Comparison of ENCODE assay signal across 10 mouse cellular contexts in the genomic region with DNA sequence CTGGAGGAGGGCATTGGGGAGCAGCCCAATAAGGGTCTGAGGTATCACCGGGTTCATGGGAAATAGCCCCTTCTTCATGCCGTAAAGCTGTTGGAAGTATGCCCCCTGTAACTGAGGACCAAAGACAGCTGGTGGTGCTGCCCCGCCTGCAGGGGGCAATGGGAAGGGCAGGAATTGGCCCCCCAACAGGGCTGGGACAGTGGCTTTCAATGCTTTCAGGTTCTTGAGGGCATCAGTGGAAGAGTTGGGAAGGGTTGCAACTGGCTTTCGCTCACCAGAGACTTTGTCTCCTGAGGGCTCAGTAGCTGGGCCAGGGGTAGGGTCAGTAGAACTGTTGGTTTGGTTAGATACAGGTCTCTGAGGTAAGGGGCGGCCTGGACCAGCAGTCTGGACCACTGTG. TPM values are rescaled to one million over a fixed set of nuclear protein-coding genes. Genes with fewer than 3 reads are reported as not detected.
DNase-seq lines count a peak whose midpoint lies in the region; ATAC-seq lines count a peak whose summit lies in the region.
"Had no signal": no experiment of that assay in that cellular context is flagged by ENCODE, and none has a peak within 500 bp of the region (broad histone marks: within the 10 kb centered on the region; RNA-seq: fewer than 3 reads in every experiment).

No protein-coding gene starts in this region.

- no peak overlapping the region for H3K4me3 ChIP-seq in hindbrain, embryonic 10.5 days
- no peak overlapping the region for H3K4me3 ChIP-seq in hindbrain, embryonic 11.5 days (ENCODE audit: low read depth, low read length)
- no peak overlapping the region for H3K4me3 ChIP-seq in forebrain, embryonic 12.5 days (replicated peaks)
- H3K4me3 ChIP-seq in hindbrain, embryonic 12.5 days = no peak overlapping the region
- peak overlapping the region; percentile 68 for H3K4me3 ChIP-seq in liver, embryonic 16.5 days (ENCODE audit: low read depth, low read length)

- 90% methylated on average over 5 of the region's 5 CpGs for WGBS in hindbrain, embryonic 10.5 days
- 85% methylated on average over 5 of the region's 5 CpGs for WGBS in hindbrain, embryonic 11.5 days
- 85% methylated on average over 5 of the region's 5 CpGs for WGBS in forebrain, embryonic 12.5 days
- 84% methylated on average over 5 of the region's 5 CpGs for WGBS in hindbrain, embryonic 12.5 days
- 49% methylated on average over 5 of the region's 5 CpGs for WGBS in liver, embryonic 16.5 days (ENCODE audit: insufficient replicate concordance)

- peaks cover 52% of the 10 kb centered on the region for H3K36me3 ChIP-seq in hindbrain, embryonic 10.5 days
- H3K36me3 ChIP-seq in hindbrain, embryonic 11.5 days (ENCODE audit: control insufficient read depth, insufficient read depth, low read length) = peaks cover 8% of the 10 kb centered on the region; the same call in 1 of the 2 replicates
- H3K36me3 ChIP-seq in forebrain, embryonic 12.5 days (replicated peaks) = peaks cover 55% of the 10 kb centered on the region
- H3K36me3 ChIP-seq in hindbrain, embryonic 12.5 days = peaks cover 61% of the 10 kb centered on the region
- H3K36me3 ChIP-seq in liver, embryonic 16.5 days (ENCODE audit: control insufficient read depth, insufficient read depth) = no peaks in the 10 kb centered on the region

- H3K27ac ChIP-seq in hindbrain, embryonic 10.5 days = 0 out of 2 replicates have a peak overlapping the region, but pooled peaks have one; percentile 13
- no peak overlapping the region for H3K27ac ChIP-seq in hindbrain, embryonic 11.5 days (ENCODE audit: low read depth, low read length)
- peak overlapping the region; percentile 33; the same call in 1 of the 2 replicates for H3K27ac ChIP-seq in forebrain, embryonic 12.5 days
- peak overlapping the region; percentile 23; the same call in 1 of the 2 replicates for H3K27ac ChIP-seq in hindbrain, embryonic 12.5 days
- peak overlapping the region; percentile 86 for H3K27ac ChIP-seq in liver, embryonic 16.5 days (ENCODE audit: low read length)

- H3K4me1 ChIP-seq in hindbrain, embryonic 10.5 days (replicated peaks) = peaks cover 38% of the 10 kb centered on the region
- H3K4me1 ChIP-seq in hindbrain, embryonic 11.5 days (replicated peaks; ENCODE audit: control insufficient read depth, insufficient read depth, low read length) = peaks cover 4% of the 10 kb centered on the region; the same call in 1 of the 2 replicates
- peaks cover 40% of the 10 kb centered on the region for H3K4me1 ChIP-seq in forebrain, embryonic 12.5 days
- H3K4me1 ChIP-seq in hindbrain, embryonic 12.5 days = peaks cover 23% of the 10 kb centered on the region
- peaks cover 45% of the 10 kb centered on the region for H3K4me1 ChIP-seq in liver, embryonic 16.5 days (ENCODE audit: control insufficient read depth, low read depth, low read length)

- no peak overlapping the region for H3K4me2 ChIP-seq in hindbrain, embryonic 11.5 days (replicated peaks; ENCODE audit: low read depth, low read length)
- peak overlapping the region; percentile 9; the same call in 1 of the 2 replicates for H3K4me2 ChIP-seq in forebrain, embryonic 12.5 days
- peak overlapping the region; percentile 25; the same call in 1 of the 2 replicates for H3K4me2 ChIP-seq in hindbrain, embryonic 12.5 days (replicated peaks)
- H3K4me2 ChIP-seq in liver, embryonic 16.5 days (ENCODE audit: low read depth, low read length) = peak overlapping the region; percentile 86

- H3K9me3 ChIP-seq in hindbrain, embryonic 10.5 days = no peaks in the 10 kb centered on the region
- no peaks in the 10 kb centered on the region for H3K9me3 ChIP-seq in hindbrain, embryonic 11.5 days (ENCODE audit: control insufficient read depth, low read length)
- H3K9me3 ChIP-seq in forebrain, embryonic 12.5 days = no peaks in the 10 kb centered on the region
- H3K9me3 ChIP-seq in hindbrain, embryonic 12.5 days (replicated peaks) = no peaks in the 10 kb centered on the region
- H3K9me3 ChIP-seq in liver, embryonic 16.5 days (replicated peaks; ENCODE audit: control insufficient read depth, low read length) = no peaks in the 10 kb centered on the region

- no peak for ATAC-seq in hindbrain, embryonic 11.5 days (ENCODE audit: low FRiP score)
- 0 out of 2 replicates have a peak, but pooled peaks have one; percentile 1 for ATAC-seq in forebrain, embryonic 12.5 days (ENCODE audit: low FRiP score)
- no peak for ATAC-seq in hindbrain, embryonic 12.5 days (ENCODE audit: low FRiP score)
- ATAC-seq in liver, embryonic 16.5 days (ENCODE audit: low read depth) = no peak; the same call in 1 of the 2 replicates

- no peak overlapping the region for H3K9ac ChIP-seq in hindbrain, embryonic 11.5 days (ENCODE audit: low read depth, low read length)
- H3K9ac ChIP-seq in forebrain, embryonic 12.5 days = no peak overlapping the region
- H3K9ac ChIP-seq in hindbrain, embryonic 12.5 days = peak overlapping the region; percentile 38; the same call in 1 of the 2 replicates
- H3K9ac ChIP-seq in liver, embryonic 16.5 days (ENCODE audit: low read depth, low read length) = peak overlapping the region; percentile 80

- no peak for DNase-seq in hindbrain, embryonic 10.5 days (ENCODE audit: low spot score)
- DNase-seq in hindbrain, embryonic 11.5 days (ENCODE audit: low spot score) = no peak
- no peak for DNase-seq in embryo, embryonic 10.5 days (ENCODE audit: low spot score)
- no peak for DNase-seq in embryo, embryonic 9.5 days (ENCODE audit: extremely low spot score)
- DNase-seq in layer of hippocampus, postnatal 25 days (ENCODE audit: extremely low spot score in 1 of 2, low spot score in 1 of 2) = no peak
- DNase-seq: kidney, postnatal 14 days had no signal

- H3K27me3 ChIP-seq in hindbrain, embryonic 10.5 days (ENCODE audit: insufficient read depth, poor library complexity, severe bottlenecking) = peaks cover 26% of the 10 kb centered on the region
- no peaks in the 10 kb centered on the region for H3K27me3 ChIP-seq in hindbrain, embryonic 11.5 days (ENCODE audit: control insufficient read depth, insufficient read depth, low read length)
- H3K27me3 ChIP-seq in forebrain, embryonic 12.5 days = no peaks in the 10 kb centered on the region
- no peaks in the 10 kb centered on the region for H3K27me3 ChIP-seq in hindbrain, embryonic 12.5 days
- H3K27me3 ChIP-seq in liver, embryonic 16.5 days (ENCODE audit: control insufficient read depth, insufficient read depth, low read depth, low read length) = no peaks in the 10 kb centered on the region

RNA-seq across cellular contexts. Expression of a gene that starts 29.0 kb away (rescaled TPM):
- 8.8 and 17.7 TPM in 2 replicates for polyA plus RNA-seq in hindbrain, embryonic 10.5 days (2016; fragmentation: Nextera tagmentation; extraction: Ambion mirVana)
- 16.1 and 20.8 TPM in 2 replicates for polyA plus RNA-seq in hindbrain, embryonic 11.5 days (2014; fragmentation: Nextera tagmentation; extraction: Ambion mirVana)
- polyA plus RNA-seq in forebrain, embryonic 12.5 days (2016; fragmentation: Nextera tagmentation; extraction: Ambion mirVana) = 26.3 and 28.1 TPM in 2 replicates
- 30.9 and 33.1 TPM in 2 replicates for polyA plus RNA-seq in hindbrain, embryonic 12.5 days (2016; fragmentation: Nextera tagmentation; extraction: Ambion mirVana)
- polyA plus RNA-seq in liver, embryonic 16.5 days (2015; fragmentation: Nextera tagmentation; extraction: Ambion mirVana) = 0.84 and 1.1 TPM in 2 replicates
- 10 to 100 TPM; 37.8 to 63.0 TPM for total RNA-seq in layer of hippocampus, postnatal 25 days (2021)

RNA-seq across cellular contexts. Expression of a gene that starts 31.5 kb away (rescaled TPM):
- polyA plus RNA-seq in hindbrain, embryonic 10.5 days (2016; fragmentation: Nextera tagmentation; extraction: Ambion mirVana) = 24.4 and 26.1 TPM in 2 replicates
- 18.2 and 20.9 TPM in 2 replicates for polyA plus RNA-seq in hindbrain, embryonic 11.5 days (2014; fragmentation: Nextera tagmentation; extraction: Ambion mirVana)
- 32.0 and 33.0 TPM in 2 replicates for polyA plus RNA-seq in forebrain, embryonic 12.5 days (2016; fragmentation: Nextera tagmentation; extraction: Ambion mirVana)
- polyA plus RNA-seq in hindbrain, embryonic 12.5 days (2016; fragmentation: Nextera tagmentation; extraction: Ambion mirVana) = 27.3 and 27.7 TPM in 2 replicates
- 5.1 and 5.3 TPM in 2 replicates for polyA plus RNA-seq in liver, embryonic 16.5 days (2015; fragmentation: Nextera tagmentation; extraction: Ambion mirVana)
- 10 to 100 TPM; 21.9 to 22.9 TPM for total RNA-seq in layer of hippocampus, postnatal 25 days (2021)

RNA-seq across cellular contexts. Expression of a gene that starts 43.3 kb away (rescaled TPM):
- 14.5 and 16.3 TPM in 2 replicates for polyA plus RNA-seq in hindbrain, embryonic 10.5 days (2016; fragmentation: Nextera tagmentation; extraction: Ambion mirVana)
- 9.0 and 9.4 TPM in 2 replicates for polyA plus RNA-seq in hindbrain, embryonic 11.5 days (2014; fragmentation: Nextera tagmentation; extraction: Ambion mirVana)
- polyA plus RNA-seq in forebrain, embryonic 12.5 days (2016; fragmentation: Nextera tagmentation; extraction: Ambion mirVana) = 10.2 and 11.4 TPM in 2 replicates
- 9.4 and 10.1 TPM in 2 replicates for polyA plus RNA-seq in hindbrain, embryonic 12.5 days (2016; fragmentation: Nextera tagmentation; extraction: Ambion mirVana)
- polyA plus RNA-seq in liver, embryonic 16.5 days (2015; fragmentation: Nextera tagmentation; extraction: Ambion mirVana) = 16.9 and 19.8 TPM in 2 replicates
- total RNA-seq in layer of hippocampus, postnatal 25 days (2021) = 10 to 100 TPM; 15.7 to 19.4 TPM

RNA-seq across cellular contexts. Expression of a gene that starts 47.9 kb away (rescaled TPM):
- 73.5 and 85.9 TPM in 2 replicates for polyA plus RNA-seq in hindbrain, embryonic 10.5 days (2016; fragmentation: Nextera tagmentation; extraction: Ambion mirVana)
- polyA plus RNA-seq in hindbrain, embryonic 11.5 days (2014; fragmentation: Nextera tagmentation; extraction: Ambion mirVana) = 79.7 and 81.5 TPM in 2 replicates
- 71.7 and 73.3 TPM in 2 replicates for polyA plus RNA-seq in forebrain, embryonic 12.5 days (2016; fragmentation: Nextera tagmentation; extraction: Ambion mirVana)
- 63.2 and 63.4 TPM in 2 replicates for polyA plus RNA-seq in hindbrain, embryonic 12.5 days (2016; fragmentation: Nextera tagmentation; extraction: Ambion mirVana)
- polyA plus RNA-seq in liver, embryonic 16.5 days (2015; fragmentation: Nextera tagmentation; extraction: Ambion mirVana) = 28.8 and 32.0 TPM in 2 replicates
- 10 to 100 TPM; 31.4 to 31.8 TPM for total RNA-seq in layer of hippocampus, postnatal 25 days (2021)

RNA-seq across cellular contexts. Expression of a gene that starts 53.6 kb away (rescaled TPM):
- polyA plus RNA-seq in hindbrain, embryonic 10.5 days (2016; fragmentation: Nextera tagmentation; extraction: Ambion mirVana) = 0.75 and 1.7 TPM in 2 replicates
- polyA plus RNA-seq in hindbrain, embryonic 11.5 days (2014; fragmentation: Nextera tagmentation; extraction: Ambion mirVana) = 2.8 and 3.3 TPM in 2 replicates
- 9.0 and 9.4 TPM in 2 replicates for polyA plus RNA-seq in forebrain, embryonic 12.5 days (2016; fragmentation: Nextera tagmentation; extraction: Ambion mirVana)
- polyA plus RNA-seq in hindbrain, embryonic 12.5 days (2016; fragmentation: Nextera tagmentation; extraction: Ambion mirVana) = 10.5 and 11.5 TPM in 2 replicates
- not detected in 2 replicates for polyA plus RNA-seq in liver, embryonic 16.5 days (2015; fragmentation: Nextera tagmentation; extraction: Ambion mirVana)
- total RNA-seq in layer of hippocampus, postnatal 25 days (2021) = 100 to 1,000 TPM; 422 to 463 TPM
- total RNA-seq: common myeloid progenitor, adult 5-6 weeks had no signal

Comparison
In these comparisons a context has a peak if more than half of its experiments do, and no peak if none do; other contexts are left out.
1. H3K9ac ChIP-seq: peak in hindbrain, embryonic 12.5 days (single experiment) and liver, embryonic 16.5 days (single experiment); none in hindbrain, embryonic 11.5 days (single experiment) and forebrain, embryonic 12.5 days (single experiment).